Mouse (Mus musculus): ENCODE data around the gene Hp1bp3. TPM values are rescaled to one million over a fixed set of nuclear protein-coding genes. Genes with fewer than 3 reads are reported as not detected.

The Hp1bp3 gene
- polyA plus RNA-seq, 1 experiment from 2014 or later, result 78.3 TPM

DNA sequence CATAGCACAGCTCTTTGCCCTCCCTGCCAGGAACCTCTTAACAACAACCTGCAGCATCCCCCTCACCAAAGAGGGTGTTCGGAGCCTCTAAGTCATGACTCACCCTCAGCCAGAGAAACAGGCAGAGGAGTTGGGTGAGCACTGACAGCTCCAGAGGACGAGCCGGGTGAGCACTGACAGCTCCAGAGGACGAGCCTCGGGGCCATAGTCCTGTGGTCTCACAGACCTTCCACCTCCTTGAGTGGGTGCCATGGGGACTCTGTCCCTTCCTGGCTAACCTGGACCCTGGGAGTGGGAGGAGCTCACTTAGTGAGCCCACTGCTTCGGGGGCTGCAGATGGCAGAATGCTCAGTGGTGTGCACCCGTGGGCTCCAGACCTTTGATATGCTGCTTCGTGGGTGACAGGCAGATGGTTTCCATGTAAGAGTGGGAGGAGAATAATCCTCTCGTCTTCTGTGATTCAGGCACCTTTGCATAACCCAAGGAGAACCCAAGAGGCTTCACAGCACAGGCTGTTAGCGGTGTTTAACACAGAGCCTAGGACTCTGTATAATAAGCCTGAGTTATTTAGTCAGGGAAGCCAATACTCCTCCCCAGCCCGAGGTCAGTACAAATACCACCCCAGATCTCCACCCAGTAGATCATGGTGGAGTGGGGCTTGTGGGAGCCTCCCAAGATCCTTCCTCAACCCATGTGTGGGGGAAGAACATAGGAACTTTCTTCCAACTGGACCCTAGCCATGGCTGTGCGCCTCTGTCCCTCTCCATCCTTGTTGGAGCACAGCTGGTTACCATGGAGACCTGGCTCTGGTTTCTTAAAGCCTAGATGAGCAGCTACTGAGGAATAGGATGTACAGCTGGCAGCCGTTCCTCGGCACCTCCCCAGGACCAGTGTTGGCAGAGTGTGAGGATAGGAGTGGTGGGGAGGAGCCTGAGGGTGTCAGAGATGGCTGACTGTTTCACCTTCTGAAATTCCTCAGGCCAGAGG, 56.2 kb downstream of the Hp1bp3 start:
- no peak overlapping the region for H3K27ac ChIP-seq (ENCODE audit: low read depth, low read length)
- WGBS, result 67% methylated on average over 14 of the region's 14 CpGs
- H3K27me3 ChIP-seq (replicated peaks; ENCODE audit: control insufficient read depth, insufficient read depth, low read length), result no peaks in the 10 kb centered on the region; the same call in 1 of the 2 replicates
- ATAC-seq (replicated peaks; ENCODE audit: low FRiP score), result no peak
- H3K4me2 ChIP-seq, result no peak overlapping the region
- no peak for DNase-seq (ENCODE audit: low spot score)
- H3K9me3 ChIP-seq (ENCODE audit: control insufficient read depth, low read length), result no peaks in the 10 kb centered on the region
- no peak overlapping the region for H3K4me3 ChIP-seq (ENCODE audit: low read depth, low read length)
- H3K4me1 ChIP-seq (replicated peaks; ENCODE audit: control insufficient read depth, insufficient read depth, low read length), result no peaks in the 10 kb centered on the region
- no peak overlapping the region for H3K9ac ChIP-seq (ENCODE audit: low read depth, low read length)
- no peaks in the 10 kb centered on the region for H3K36me3 ChIP-seq (ENCODE audit: control insufficient read depth, insufficient read depth, low read length)

DNA sequence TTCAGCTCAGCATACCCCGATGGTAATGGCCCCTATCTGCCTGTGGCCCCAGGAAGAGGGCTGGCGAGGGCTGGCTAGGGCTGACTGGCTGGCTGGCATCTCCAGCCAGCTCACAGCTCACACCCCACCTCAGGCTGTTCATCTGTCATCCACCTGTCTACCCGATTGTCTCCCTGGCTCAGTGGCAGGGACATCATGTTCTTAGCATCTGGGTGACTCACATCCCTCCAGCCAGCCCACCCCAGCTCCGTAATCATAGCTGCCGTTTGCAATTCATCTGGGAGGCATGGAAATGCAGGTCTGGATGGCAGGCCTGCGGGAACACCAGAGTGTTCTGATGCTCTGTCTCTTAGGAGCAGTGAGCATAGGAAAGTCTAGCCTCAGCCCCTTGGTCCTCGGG, 62.2 kb downstream of the Hp1bp3 start:
- no peaks in the 10 kb centered on the region for H3K36me3 ChIP-seq (ENCODE audit: control insufficient read depth, insufficient read depth, low read length)
- WGBS, result 60% methylated on average over 7 of the region's 7 CpGs
- no peak overlapping the region for H3K9ac ChIP-seq (ENCODE audit: low read depth, low read length)
- H3K27me3 ChIP-seq (replicated peaks; ENCODE audit: control insufficient read depth, insufficient read depth, low read length), result no peaks in the 10 kb centered on the region; the same call in 1 of the 2 replicates
- ATAC-seq (replicated peaks; ENCODE audit: low FRiP score), result no peak
- no peak overlapping the region for H3K4me2 ChIP-seq
- no peak for DNase-seq (ENCODE audit: low spot score)
- H3K4me1 ChIP-seq (replicated peaks; ENCODE audit: control insufficient read depth, insufficient read depth, low read length), result no peaks in the 10 kb centered on the region
- H3K9me3 ChIP-seq (ENCODE audit: control insufficient read depth, low read length), result no peaks in the 10 kb centered on the region
- no peak overlapping the region for H3K4me3 ChIP-seq (ENCODE audit: low read depth, low read length)
- no peak overlapping the region for H3K27ac ChIP-seq (ENCODE audit: low read depth, low read length)

DNA sequence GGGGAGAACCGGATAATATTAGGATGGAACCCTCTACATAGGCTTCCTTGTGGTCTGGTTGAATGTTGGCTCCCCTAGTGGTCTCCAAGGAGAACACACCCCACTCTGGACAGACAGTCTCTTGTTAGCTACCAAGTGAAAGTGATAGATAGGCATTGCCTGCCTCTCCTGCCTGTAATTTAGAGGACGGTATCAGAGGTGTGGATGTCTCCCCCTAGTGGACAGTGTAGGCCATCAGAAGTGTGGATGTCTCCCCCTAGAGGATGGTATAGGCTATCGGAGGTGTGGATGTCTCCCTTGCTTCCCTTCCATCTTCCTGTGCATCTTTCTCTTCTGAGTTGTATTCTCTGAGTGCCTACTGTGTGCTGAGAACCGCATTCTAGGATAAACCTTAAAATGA, 66.7 kb downstream of the Hp1bp3 start:
- 21% methylated on average over 4 of the region's 4 CpGs for WGBS
- no peaks in the 10 kb centered on the region; the same call in 1 of the 2 replicates for H3K27me3 ChIP-seq (replicated peaks; ENCODE audit: control insufficient read depth, insufficient read depth, low read length)
- H3K36me3 ChIP-seq (ENCODE audit: control insufficient read depth, insufficient read depth, low read length), result no peaks in the 10 kb centered on the region
- no peak overlapping the region for H3K4me3 ChIP-seq (ENCODE audit: low read depth, low read length)
- no peaks in the 10 kb centered on the region for H3K4me1 ChIP-seq (replicated peaks; ENCODE audit: control insufficient read depth, insufficient read depth, low read length)
- no peaks in the 10 kb centered on the region for H3K9me3 ChIP-seq (ENCODE audit: control insufficient read depth, low read length)
- ATAC-seq (replicated peaks; ENCODE audit: low FRiP score), result peak; percentile 81
- H3K9ac ChIP-seq (ENCODE audit: low read depth, low read length), result no peak overlapping the region
- no peak overlapping the region for H3K27ac ChIP-seq (ENCODE audit: low read depth, low read length)
- H3K4me2 ChIP-seq, result no peak overlapping the region
- peak; percentile 44 for DNase-seq (ENCODE audit: low spot score)

DNA sequence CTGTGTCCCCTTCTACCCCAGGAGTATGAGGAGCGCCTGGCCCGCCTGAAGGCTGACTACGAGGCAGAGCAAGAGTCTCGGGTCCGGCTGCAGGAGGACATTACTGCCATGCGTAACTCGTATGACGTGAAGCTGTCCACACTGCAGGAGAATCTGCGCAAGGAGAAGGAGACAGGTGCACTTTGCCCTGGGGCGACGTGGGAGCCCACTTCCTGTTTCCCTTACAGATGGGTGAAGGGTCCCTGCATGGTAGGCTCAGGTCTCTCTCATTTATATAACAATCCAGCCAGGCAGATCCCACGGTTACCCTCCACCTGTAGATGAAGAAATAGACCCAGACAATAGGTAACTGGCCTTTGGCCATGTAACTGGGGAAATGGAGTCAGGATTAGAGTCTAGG, 70.3 kb downstream of the Hp1bp3 start:
- no peak for DNase-seq (ENCODE audit: low spot score)
- no peak overlapping the region for H3K27ac ChIP-seq (ENCODE audit: low read depth, low read length)
- no peaks in the 10 kb centered on the region for H3K36me3 ChIP-seq (ENCODE audit: control insufficient read depth, insufficient read depth, low read length)
- no peak overlapping the region for H3K9ac ChIP-seq (ENCODE audit: low read depth, low read length)
- WGBS, result 78% methylated on average over 12 of the region's 12 CpGs
- no peaks in the 10 kb centered on the region for H3K27me3 ChIP-seq (replicated peaks; ENCODE audit: control insufficient read depth, insufficient read depth, low read length)
- H3K9me3 ChIP-seq (ENCODE audit: control insufficient read depth, low read length), result no peaks in the 10 kb centered on the region
- H3K4me2 ChIP-seq, result no peak overlapping the region
- H3K4me3 ChIP-seq (ENCODE audit: low read depth, low read length), result no peak overlapping the region
- no peak for ATAC-seq (replicated peaks; ENCODE audit: low FRiP score)
- H3K4me1 ChIP-seq (replicated peaks; ENCODE audit: control insufficient read depth, insufficient read depth, low read length), result no peaks in the 10 kb centered on the region

DNA sequence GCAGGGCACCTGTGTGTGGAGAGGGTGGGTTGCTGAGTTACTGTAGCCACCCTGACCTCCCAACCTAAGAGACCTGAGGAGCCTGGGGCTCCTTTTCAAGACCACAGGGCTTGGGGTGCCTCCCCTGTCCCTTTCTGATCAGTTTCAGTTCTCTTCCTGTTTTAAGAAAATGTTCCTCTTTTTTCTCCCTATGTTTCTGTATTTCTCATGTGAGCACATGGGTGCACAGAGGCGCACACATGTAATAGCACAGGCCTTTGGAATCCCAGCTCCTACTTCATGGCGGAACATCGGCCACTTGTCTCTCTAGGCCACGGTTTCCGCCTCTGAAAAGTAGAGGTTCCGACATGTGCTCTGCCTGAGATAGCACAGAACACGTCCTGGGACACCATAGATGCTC, 72.6 kb downstream of the Hp1bp3 start:
- Histone ChIP-seq H3K4me1 (replicated peaks; ENCODE audit: control insufficient read depth, insufficient read depth, low read length) (no peaks in the 10 kb centered on the region), H3K36me3 (ENCODE audit: control insufficient read depth, insufficient read depth, low read length) (no peaks in the 10 kb centered on the region), H3K27ac (ENCODE audit: low read depth, low read length) (no peak overlapping the region), H3K4me2 (no peak overlapping the region), H3K27me3 (replicated peaks; ENCODE audit: control insufficient read depth, insufficient read depth, low read length) (no peaks in the 10 kb centered on the region), H3K9me3 (ENCODE audit: control insufficient read depth, low read length) (no peaks in the 10 kb centered on the region), H3K9ac (ENCODE audit: low read depth, low read length) (no peak overlapping the region), H3K4me3 (ENCODE audit: low read depth, low read length) (no peak overlapping the region)
- ATAC-seq (replicated peaks; ENCODE audit: low FRiP score) (no peak), DNase-seq (ENCODE audit: low spot score) (no peak)
- 85% methylated on average over 7 of the region's 7 CpGs for WGBS

DNA sequence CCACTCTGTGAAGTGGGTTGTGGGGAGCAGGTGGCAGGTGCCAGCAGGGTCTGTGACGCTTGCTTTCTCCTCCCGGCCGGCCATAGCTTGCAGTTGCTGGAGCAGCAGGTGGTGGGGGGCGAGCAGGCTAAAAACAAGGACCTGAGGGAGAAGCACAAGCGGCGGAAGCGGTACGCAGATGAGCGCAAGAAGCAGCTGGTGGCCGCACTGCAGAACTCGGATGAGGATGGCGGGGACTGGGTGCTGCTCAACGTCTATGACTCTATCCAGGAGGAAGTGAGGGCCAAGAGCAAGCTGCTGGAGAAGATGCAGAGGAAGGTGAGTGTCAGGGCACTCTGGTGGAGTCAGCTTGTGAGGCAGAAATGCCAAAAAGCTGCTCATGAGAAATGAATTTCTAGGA, 75.9 kb downstream of the Hp1bp3 start:
- Histone ChIP-seq H3K27me3 (replicated peaks; ENCODE audit: control insufficient read depth, insufficient read depth, low read length) (no peaks in the 10 kb centered on the region), H3K4me3 (ENCODE audit: low read depth, low read length) (no peak overlapping the region), H3K36me3 (ENCODE audit: control insufficient read depth, insufficient read depth, low read length) (no peaks in the 10 kb centered on the region), H3K4me1 (replicated peaks; ENCODE audit: control insufficient read depth, insufficient read depth, low read length) (no peaks in the 10 kb centered on the region), H3K9ac (ENCODE audit: low read depth, low read length) (no peak overlapping the region), H3K4me2 (no peak overlapping the region), H3K9me3 (ENCODE audit: control insufficient read depth, low read length) (no peaks in the 10 kb centered on the region), H3K27ac (ENCODE audit: low read depth, low read length) (no peak overlapping the region)
- ATAC-seq (replicated peaks; ENCODE audit: low FRiP score) (no peak), DNase-seq (ENCODE audit: low spot score) (no peak)
- WGBS, result 85% methylated on average over 13 of the region's 13 CpGs

DNA sequence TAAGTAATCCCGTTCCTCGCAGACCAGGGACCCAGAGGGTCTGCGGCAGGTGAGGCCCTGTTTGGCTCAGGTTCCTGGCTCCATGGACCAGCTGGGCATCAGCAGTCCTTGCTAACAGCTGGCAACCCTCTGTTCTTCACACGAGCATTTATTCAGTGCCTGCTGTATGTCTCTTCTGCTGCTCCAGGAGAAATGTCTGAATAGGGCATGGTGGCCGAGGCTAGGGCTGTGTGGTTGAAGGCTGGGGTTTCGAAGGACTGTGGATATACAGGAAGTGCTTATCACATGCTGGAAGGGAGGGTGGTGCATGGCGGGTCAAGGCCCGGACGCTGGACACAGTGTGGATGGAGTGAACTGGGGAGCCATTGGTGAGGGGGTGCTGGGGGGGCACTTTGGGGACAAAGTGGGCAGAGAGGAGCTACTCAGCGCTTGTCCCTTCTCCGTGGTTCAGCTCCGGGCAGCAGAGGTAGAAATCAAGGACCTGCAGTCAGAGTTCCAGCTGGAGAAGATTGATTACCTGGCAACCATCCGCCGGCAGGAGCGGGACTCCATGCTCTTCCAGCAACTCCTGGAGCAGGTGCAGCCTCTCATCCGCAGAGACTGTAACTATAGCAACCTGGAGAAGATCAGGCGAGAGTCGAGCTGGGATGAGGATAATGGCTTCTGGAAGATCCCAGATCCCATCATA, 77.3 kb downstream of the Hp1bp3 start:
- H3K27ac ChIP-seq (ENCODE audit: low read depth, low read length), result no peak overlapping the region
- H3K9me3 ChIP-seq (ENCODE audit: control insufficient read depth, low read length), result no peaks in the 10 kb centered on the region
- DNase-seq (ENCODE audit: low spot score), result no peak
- WGBS, result 77% methylated on average over 18 of the region's 18 CpGs
- no peak overlapping the region for H3K9ac ChIP-seq (ENCODE audit: low read depth, low read length)
- H3K4me1 ChIP-seq (replicated peaks; ENCODE audit: control insufficient read depth, insufficient read depth, low read length), result no peaks in the 10 kb centered on the region
- no peaks in the 10 kb centered on the region for H3K36me3 ChIP-seq (ENCODE audit: control insufficient read depth, insufficient read depth, low read length)
- H3K4me2 ChIP-seq, result no peak overlapping the region
- no peaks in the 10 kb centered on the region for H3K27me3 ChIP-seq (replicated peaks; ENCODE audit: control insufficient read depth, insufficient read depth, low read length)
- no peak overlapping the region for H3K4me3 ChIP-seq (ENCODE audit: low read depth, low read length)
- ATAC-seq (replicated peaks; ENCODE audit: low FRiP score), result no peak

DNA sequence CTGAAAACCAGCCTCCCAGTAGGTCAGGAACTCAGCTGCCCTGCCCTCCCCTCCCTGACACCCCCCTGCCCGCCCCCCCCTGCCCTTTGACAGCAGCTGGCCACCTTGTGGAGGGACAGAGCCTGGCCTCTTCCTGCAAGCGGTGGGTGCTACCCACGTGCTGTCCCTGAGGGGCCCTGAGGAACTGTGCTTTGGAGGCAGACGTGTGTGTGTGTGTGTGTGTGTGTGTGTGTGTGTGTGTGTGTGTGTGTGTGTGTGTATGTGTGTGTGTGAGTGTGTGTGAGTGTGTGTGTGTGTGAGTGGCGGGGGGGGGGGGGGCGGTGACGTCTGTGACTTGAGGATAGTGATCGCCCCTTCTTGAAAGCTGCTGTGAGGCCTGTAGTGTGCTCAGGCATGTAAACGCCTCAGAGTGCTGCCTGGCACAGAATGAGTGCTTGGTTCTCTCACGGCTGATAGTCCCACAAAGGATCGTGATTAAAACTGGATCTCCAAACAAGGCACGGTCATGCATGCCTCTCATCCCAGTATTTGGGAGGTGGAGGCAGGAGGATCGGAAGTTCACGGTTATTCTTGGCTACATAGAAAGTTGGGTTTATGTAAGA, 78.0 kb downstream of the Hp1bp3 start:
- Histone ChIP-seq H3K9me3 (ENCODE audit: control insufficient read depth, low read length) (no peaks in the 10 kb centered on the region), H3K4me2 (no peak overlapping the region), H3K27ac (ENCODE audit: low read depth, low read length) (no peak overlapping the region), H3K36me3 (ENCODE audit: control insufficient read depth, insufficient read depth, low read length) (no peaks in the 10 kb centered on the region), H3K27me3 (replicated peaks; ENCODE audit: control insufficient read depth, insufficient read depth, low read length) (no peaks in the 10 kb centered on the region), H3K4me1 (replicated peaks; ENCODE audit: control insufficient read depth, insufficient read depth, low read length) (no peaks in the 10 kb centered on the region), H3K9ac (ENCODE audit: low read depth, low read length) (no peak overlapping the region), H3K4me3 (ENCODE audit: low read depth, low read length) (no peak overlapping the region)
- WGBS, result 80% methylated on average over 13 of the region's 14 CpGs
- no peak for DNase-seq (ENCODE audit: low spot score)
- ATAC-seq (replicated peaks; ENCODE audit: low FRiP score), result no peak

Data from liver, embryonic 11.5 days (tissue).